Mouse (Mus musculus): ENCODE results near the gene Tcf15. TPM values are rescaled to one million over a fixed set of nuclear protein-coding genes. Genes with fewer than 3 reads are reported as not detected.

The Tcf15 gene
- polyA plus RNA-seq, 1 experiment from 2014 or later, result 0.96 TPM

GRCm38 (mm10) chr2:152148675-152149074, 5.3 kb downstream of the Tcf15 start:
- H3K4me3 ChIP-seq (replicated peaks; ENCODE audit: low read depth, low read length), result no peak overlapping the region
- no peak overlapping the region for H3K27ac ChIP-seq (replicated peaks; ENCODE audit: low read depth, low read length)
- no peaks in the 10 kb centered on the region for H3K9me3 ChIP-seq (ENCODE audit: control insufficient read depth, low read length)
- 0 out of 2 replicates have a peak, but pooled peaks cover 3% of the 10 kb centered on the region for H3K4me1 ChIP-seq (ENCODE audit: control insufficient read depth, insufficient read depth, low read length)
- WGBS, result 87% methylated on average over 9 of the region's 9 CpGs
- H3K36me3 ChIP-seq (ENCODE audit: control insufficient read depth, insufficient read depth, low read length), result no peaks in the 10 kb centered on the region
- H3K9ac ChIP-seq (replicated peaks; ENCODE audit: low read length), result no peak overlapping the region
- no peak for ATAC-seq (ENCODE audit: low FRiP score, low TSS enrichment)
- no peak for DNase-seq
- no peak overlapping the region for H3K4me2 ChIP-seq (ENCODE audit: low read length)
- H3K27me3 ChIP-seq (ENCODE audit: control insufficient read depth, insufficient read depth, low read length), result peaks cover 17% of the 10 kb centered on the region

GRCm38 (mm10) chr2:152149891-152150290, 6.5 kb downstream of the Tcf15 start:
- Histone ChIP-seq H3K36me3 (ENCODE audit: control insufficient read depth, insufficient read depth, low read length) (no peaks in the 10 kb centered on the region), H3K27me3 (ENCODE audit: control insufficient read depth, insufficient read depth, low read length) (peaks cover 4% of the 10 kb centered on the region; the same call in 1 of the 2 replicates), H3K4me2 (ENCODE audit: low read length) (no peak overlapping the region), H3K9ac (replicated peaks; ENCODE audit: low read length) (no peak overlapping the region), H3K27ac (replicated peaks; ENCODE audit: low read depth, low read length) (no peak overlapping the region), H3K4me1 (ENCODE audit: control insufficient read depth, insufficient read depth, low read length) (no peaks in the 10 kb centered on the region), H3K9me3 (ENCODE audit: control insufficient read depth, low read length) (no peaks in the 10 kb centered on the region), H3K4me3 (replicated peaks; ENCODE audit: low read depth, low read length) (no peak overlapping the region)
- DNase-seq (no peak), ATAC-seq (ENCODE audit: low FRiP score, low TSS enrichment) (no peak)
- WGBS, result 5% methylated on average over 4 of the region's 4 CpGs

GRCm38 (mm10) chr2:152150373-152150772, 7.0 kb downstream of the Tcf15 start:
- H3K27me3 ChIP-seq (ENCODE audit: control insufficient read depth, insufficient read depth, low read length), result no peaks in the 10 kb centered on the region
- no peaks in the 10 kb centered on the region for H3K9me3 ChIP-seq (ENCODE audit: control insufficient read depth, low read length)
- H3K36me3 ChIP-seq (ENCODE audit: control insufficient read depth, insufficient read depth, low read length), result no peaks in the 10 kb centered on the region
- no peak overlapping the region for H3K4me2 ChIP-seq (ENCODE audit: low read length)
- no peak for ATAC-seq (ENCODE audit: low FRiP score, low TSS enrichment)
- H3K4me1 ChIP-seq (ENCODE audit: control insufficient read depth, insufficient read depth, low read length), result no peaks in the 10 kb centered on the region
- no peak overlapping the region for H3K9ac ChIP-seq (replicated peaks; ENCODE audit: low read length)
- 65% methylated on average over 6 of the region's 6 CpGs for WGBS
- H3K4me3 ChIP-seq (replicated peaks; ENCODE audit: low read depth, low read length), result no peak overlapping the region
- no peak overlapping the region for H3K27ac ChIP-seq (replicated peaks; ENCODE audit: low read depth, low read length)
- DNase-seq, result no peak

GRCm38 (mm10) chr2:152153361-152153760, 10.0 kb downstream of the Tcf15 start:
- Histone ChIP-seq H3K4me2 (ENCODE audit: low read length) (no peak overlapping the region), H3K4me3 (replicated peaks; ENCODE audit: low read depth, low read length) (no peak overlapping the region), H3K9me3 (ENCODE audit: control insufficient read depth, low read length) (no peaks in the 10 kb centered on the region), H3K4me1 (ENCODE audit: control insufficient read depth, insufficient read depth, low read length) (no peaks in the 10 kb centered on the region), H3K27me3 (ENCODE audit: control insufficient read depth, insufficient read depth, low read length) (no peaks in the 10 kb centered on the region), H3K9ac (replicated peaks; ENCODE audit: low read length) (no peak overlapping the region), H3K27ac (replicated peaks; ENCODE audit: low read depth, low read length) (no peak overlapping the region), H3K36me3 (ENCODE audit: control insufficient read depth, insufficient read depth, low read length) (no peaks in the 10 kb centered on the region)
- no peak for DNase-seq
- 44% methylated on average over 3 of the region's 3 CpGs for WGBS
- ATAC-seq (ENCODE audit: low FRiP score, low TSS enrichment), result no peak

- Histone ChIP-seq H3K4me2 (ENCODE audit: low read length) (no peak overlapping the region), H3K9ac (replicated peaks; ENCODE audit: low read length) (no peak overlapping the region), H3K9me3 (ENCODE audit: control insufficient read depth, low read length) (no peaks in the 10 kb centered on the region), H3K4me3 (replicated peaks; ENCODE audit: low read depth, low read length) (no peak overlapping the region), H3K27me3 (ENCODE audit: control insufficient read depth, insufficient read depth, low read length) (no peaks in the 10 kb centered on the region), H3K36me3 (ENCODE audit: control insufficient read depth, insufficient read depth, low read length) (no peaks in the 10 kb centered on the region), H3K4me1 (ENCODE audit: control insufficient read depth, insufficient read depth, low read length) (no peaks in the 10 kb centered on the region), H3K27ac (replicated peaks; ENCODE audit: low read depth, low read length) (no peak overlapping the region)
- peak; percentile 47 for DNase-seq
- 46% methylated on average over 7 of the region's 7 CpGs for WGBS
- no peak for ATAC-seq (ENCODE audit: low FRiP score, low TSS enrichment)
These were observed 12.2 kb downstream of the Tcf15 start for GRCm38 (mm10) chr2:152155414-152156208.

- Histone ChIP-seq H3K27ac (replicated peaks; ENCODE audit: low read depth, low read length) (no peak overlapping the region), H3K4me2 (ENCODE audit: low read length) (no peak overlapping the region), H3K9me3 (ENCODE audit: control insufficient read depth, low read length) (no peaks in the 10 kb centered on the region), H3K9ac (replicated peaks; ENCODE audit: low read length) (no peak overlapping the region), H3K27me3 (ENCODE audit: control insufficient read depth, insufficient read depth, low read length) (no peaks in the 10 kb centered on the region), H3K36me3 (ENCODE audit: control insufficient read depth, insufficient read depth, low read length) (no peaks in the 10 kb centered on the region), H3K4me3 (replicated peaks; ENCODE audit: low read depth, low read length) (no peak overlapping the region), H3K4me1 (ENCODE audit: control insufficient read depth, insufficient read depth, low read length) (no peaks in the 10 kb centered on the region)
- no peak for DNase-seq
- ATAC-seq (ENCODE audit: low FRiP score, low TSS enrichment), result no peak
- 85% methylated on average over 6 of the region's 6 CpGs for WGBS
These were observed 13.1 kb downstream of the Tcf15 start for GRCm38 (mm10) chr2:152156471-152156870.

GRCm38 (mm10) chr2:152159487-152159886, 16.1 kb downstream of the Tcf15 start:
- Histone ChIP-seq H3K36me3 (ENCODE audit: control insufficient read depth, insufficient read depth, low read length) (no peaks in the 10 kb centered on the region), H3K4me1 (ENCODE audit: control insufficient read depth, insufficient read depth, low read length) (no peaks in the 10 kb centered on the region), H3K9ac (replicated peaks; ENCODE audit: low read length) (no peak overlapping the region), H3K4me3 (replicated peaks; ENCODE audit: low read depth, low read length) (no peak overlapping the region), H3K4me2 (ENCODE audit: low read length) (no peak overlapping the region), H3K9me3 (ENCODE audit: control insufficient read depth, low read length) (no peaks in the 10 kb centered on the region), H3K27me3 (ENCODE audit: control insufficient read depth, insufficient read depth, low read length) (no peaks in the 10 kb centered on the region), H3K27ac (replicated peaks; ENCODE audit: low read depth, low read length) (no peak overlapping the region)
- 95% methylated on average over 1 of the region's 1 CpGs for WGBS
- DNase-seq (no peak), ATAC-seq (ENCODE audit: low FRiP score, low TSS enrichment) (no peak)

- H3K9me3 ChIP-seq (ENCODE audit: control insufficient read depth, low read length), result no peaks in the 10 kb centered on the region
- no peak overlapping the region for H3K27ac ChIP-seq (replicated peaks; ENCODE audit: low read depth, low read length)
- no peak overlapping the region for H3K9ac ChIP-seq (replicated peaks; ENCODE audit: low read length)
- ATAC-seq (ENCODE audit: low FRiP score, low TSS enrichment), result no peak
- H3K4me2 ChIP-seq (ENCODE audit: low read length), result no peak overlapping the region
- DNase-seq, result no peak
- peaks cover 3% of the 10 kb centered on the region; the same call in 1 of the 2 replicates for H3K4me1 ChIP-seq (ENCODE audit: control insufficient read depth, insufficient read depth, low read length)
- H3K27me3 ChIP-seq (ENCODE audit: control insufficient read depth, insufficient read depth, low read length), result no peaks in the 10 kb centered on the region
- H3K36me3 ChIP-seq (ENCODE audit: control insufficient read depth, insufficient read depth, low read length), result no peaks in the 10 kb centered on the region
- WGBS, result 86% methylated on average over 6 of the region's 6 CpGs
- no peak overlapping the region for H3K4me3 ChIP-seq (replicated peaks; ENCODE audit: low read depth, low read length)
These were observed 22.9 kb downstream of the Tcf15 start for GRCm38 (mm10) chr2:152166257-152166656.

GRCm38 (mm10) chr2:152167851-152168290, 24.5 kb downstream of the Tcf15 start:
- H3K4me3 ChIP-seq (replicated peaks; ENCODE audit: low read depth, low read length), result no peak overlapping the region
- WGBS, result 15% methylated on average over 8 of the region's 8 CpGs
- no peak overlapping the region for H3K9ac ChIP-seq (replicated peaks; ENCODE audit: low read length)
- peaks cover 3% of the 10 kb centered on the region; the same call in 1 of the 2 replicates for H3K4me1 ChIP-seq (ENCODE audit: control insufficient read depth, insufficient read depth, low read length)
- no peaks in the 10 kb centered on the region for H3K9me3 ChIP-seq (ENCODE audit: control insufficient read depth, low read length)
- no peaks in the 10 kb centered on the region for H3K36me3 ChIP-seq (ENCODE audit: control insufficient read depth, insufficient read depth, low read length)
- H3K4me2 ChIP-seq (ENCODE audit: low read length), result no peak overlapping the region
- no peaks in the 10 kb centered on the region for H3K27me3 ChIP-seq (ENCODE audit: control insufficient read depth, insufficient read depth, low read length)
- H3K27ac ChIP-seq (replicated peaks; ENCODE audit: low read depth, low read length), result peak overlapping the region; percentile 41; the same call in 1 of the 2 replicates
- no peak for ATAC-seq (ENCODE audit: low FRiP score, low TSS enrichment)
- DNase-seq, result peak; percentile 80

All from midbrain, embryonic 14.5 days (tissue).